Mouse (Mus musculus) CH12.LX (cell line): ENCODE measurements at regions not wholly inside any gene's neighbourhood (a gene's known extent, or its start where the extent isn't known, plus 50 kb on each side); places are given as distances from the start of the nearest gene placed in this dataset.

Experiments
- DNase-seq: peaks from one replicate; pipeline ENCODE4 v3.0.0-alpha.2; 2013; ENCODE audit errors: extremely low read depth
- H3K27ac ChIP-seq: 2 replicates; pipeline ENCODE4 v1.5.1; 2012; ENCODE audit warnings: low read depth, mild to moderate bottlenecking, control low read depth, moderate library complexity; ENCODE audit not compliant: insufficient read depth
- H3K27me3 ChIP-seq: replicated peaks from 2 replicates; pipeline ENCODE3; 2012; ENCODE audit warnings: inconsistent platforms
- H3K36me3 ChIP-seq, 2 experiments: replicated peaks in 1 of 2; 2 replicates each; pipeline versions ENCODE3 to v1.6.1; 2012; ENCODE audit warnings: inconsistent platforms in 1 of 2, low read length in 1 of 2, mild to moderate bottlenecking in 1 of 2, mixed read lengths in 1 of 2, moderate library complexity in 1 of 2; ENCODE audit not compliant: control insufficient read depth in 1 of 2, insufficient read depth in 1 of 2
- H3K4me1 ChIP-seq, 2 experiments: 2 replicates each; pipeline ENCODE4 v1.6.1; 2012; ENCODE audit warnings: inconsistent platforms in 1 of 2, moderate library complexity in 1 of 2; ENCODE audit not compliant: insufficient read depth in 2 of 2, control insufficient read depth in 1 of 2
- H3K4me2 ChIP-seq: 2 replicates; pipeline ENCODE4 v1.6.1; 2012; ENCODE audit warnings: low read depth, mild to moderate bottlenecking, control low read depth; ENCODE audit not compliant: poor library complexity, insufficient read depth, severe bottlenecking
- H3K4me3 ChIP-seq, 3 experiments: fragments of 150-350 bp in 1 of 3; sonication (generic) in 1 of 3; replicated peaks in 1 of 3; 2 replicates each; pipeline versions ENCODE3 to v1.5.1; 2011 to 2012; ENCODE audit warnings: low read depth in 2 of 3, low read length in 2 of 3, mild to moderate bottlenecking in 2 of 3, moderate library complexity in 2 of 3, control low read depth in 1 of 3, improper control_type of control experiment in 1 of 3, inconsistent platforms in 1 of 3, mixed read lengths in 1 of 3; ENCODE audit not compliant: poor library complexity in 1 of 3
- H3K79me2 ChIP-seq: replicated peaks from 2 replicates; pipeline ENCODE4 v1.6.1; 2012; ENCODE audit warnings: mild to moderate bottlenecking, moderate library complexity; ENCODE audit not compliant: control insufficient read depth, poor library complexity, insufficient read depth, severe bottlenecking; ENCODE audit errors: extremely low read depth
- H3K9ac ChIP-seq: 2 replicates; pipeline ENCODE4 v1.6.1; 2012; ENCODE audit warnings: low read depth, mild to moderate bottlenecking, control low read depth, moderate library complexity; ENCODE audit not compliant: insufficient read depth
- H3K9me3 ChIP-seq: replicated peaks from 2 replicates; pipeline ENCODE3; 2012; ENCODE audit warnings: low read length, inconsistent platforms, mixed read lengths
- CHD2 ChIP-seq: IDR thresholded peaks from 2 replicates; pipeline ENCODE4 v1.6.1; 2011; ENCODE audit warnings: low read length, improper control_type of control experiment
- CTCF ChIP-seq, 2 experiments: IDR thresholded peaks in 1 of 2; conservative IDR thresholded peaks in 1 of 2; 2 replicates each; pipeline ENCODE4 v1.5.1; 2011 to 2012; ENCODE audit warnings: low read depth in 2 of 2, low read length in 2 of 2, improper control_type of control experiment in 1 of 2, inconsistent platforms in 1 of 2, mild to moderate bottlenecking in 1 of 2, moderate library complexity in 1 of 2
- E2F4 ChIP-seq: IDR thresholded peaks from 2 replicates; pipeline ENCODE4 v1.6.1; 2011; ENCODE audit warnings: low read depth, low read length, improper control_type of control experiment; ENCODE audit not compliant: insufficient replicate concordance
- EP300 ChIP-seq: IDR thresholded peaks from 2 replicates; pipeline ENCODE4 v1.6.1; 2011; ENCODE audit warnings: low read length, improper control_type of control experiment
- GABPA ChIP-seq: IDR thresholded peaks from 2 replicates; pipeline ENCODE4 v1.6.1; 2012; ENCODE audit warnings: low read depth, low read length, improper control_type of control experiment, inconsistent platforms; ENCODE audit not compliant: insufficient replicate concordance
- IRF4 ChIP-seq: IDR thresholded peaks from 2 replicates; pipeline ENCODE4 v1.6.1; 2014; ENCODE audit warnings: low read depth, mild to moderate bottlenecking, inconsistent platforms, low read length, improper control_type of control experiment
- JUN ChIP-seq: IDR thresholded peaks from 2 replicates; pipeline ENCODE4 v1.6.1; 2011; ENCODE audit warnings: low read depth, mild to moderate bottlenecking, low read length, improper control_type of control experiment, moderate library complexity; ENCODE audit not compliant: insufficient read depth
- KAT2A ChIP-seq: IDR thresholded peaks from 2 replicates; pipeline ENCODE4 v1.6.1; 2012; ENCODE audit warnings: low read length, improper control_type of control experiment, inconsistent platforms; ENCODE audit not compliant: insufficient replicate concordance
- MAFK ChIP-seq: IDR thresholded peaks from 2 replicates; pipeline ENCODE4 v1.6.1; 2011; ENCODE audit warnings: low read length, improper control_type of control experiment; ENCODE audit not compliant: insufficient replicate concordance
- MAZ ChIP-seq: IDR thresholded peaks from 2 replicates; pipeline ENCODE4 v1.6.1; 2012; ENCODE audit warnings: low read depth, mild to moderate bottlenecking, inconsistent platforms, low read length, improper control_type of control experiment, moderate library complexity
- MEF2A ChIP-seq: IDR thresholded peaks from 2 replicates; pipeline ENCODE4 v1.6.1; 2014; ENCODE audit warnings: low read depth, mild to moderate bottlenecking, inconsistent platforms, low read length, improper control_type of control experiment, borderline replicate concordance
- MXI1 ChIP-seq: IDR thresholded peaks from 2 replicates; pipeline ENCODE4 v1.6.1; 2011; ENCODE audit warnings: mild to moderate bottlenecking, low read depth, low read length, improper control_type of control experiment
- MYC ChIP-seq: IDR thresholded peaks from 2 replicates; pipeline ENCODE4 v1.6.1; 2011; ENCODE audit warnings: low read depth, mild to moderate bottlenecking, improper control_type of control experiment, low read length
- NRF1 ChIP-seq: IDR thresholded peaks from 2 replicates; pipeline ENCODE4 v1.6.1; 2014; ENCODE audit warnings: low read depth, mild to moderate bottlenecking, inconsistent platforms, low read length, improper control_type of control experiment, moderate library complexity
- PAX5 ChIP-seq: IDR thresholded peaks from 2 replicates; pipeline ENCODE4 v1.6.1; 2012; ENCODE audit warnings: low read length, inconsistent platforms, mixed read lengths
- POLR2AphosphoS2 ChIP-seq: IDR thresholded peaks from 2 replicates; pipeline ENCODE4 v1.6.1; 2011; ENCODE audit warnings: low read depth, low read length, improper control_type of control experiment
- RAD21 ChIP-seq: IDR thresholded peaks from 2 replicates; pipeline ENCODE4 v1.6.1; 2011; ENCODE audit warnings: low read depth, mild to moderate bottlenecking, low read length, improper control_type of control experiment, moderate library complexity
- RCOR1 ChIP-seq: conservative IDR thresholded peaks from 2 replicates; pipeline ENCODE4 v1.6.1; 2012; ENCODE audit warnings: low read depth, mild to moderate bottlenecking, inconsistent platforms, low read length, improper control_type of control experiment
- SMC3 ChIP-seq: IDR thresholded peaks from 2 replicates; pipeline ENCODE4 v1.6.1; 2011; ENCODE audit warnings: low read depth, low read length, improper control_type of control experiment
- USF1 ChIP-seq: IDR thresholded peaks from 2 replicates; pipeline ENCODE4 v1.6.1; 2014; ENCODE audit warnings: low read depth, mild to moderate bottlenecking, inconsistent platforms, low read length, improper control_type of control experiment
- USF2 ChIP-seq: conservative IDR thresholded peaks from 2 replicates; pipeline ENCODE4 v1.6.1; 2011; ENCODE audit warnings: low read depth, low read length, improper control_type of control experiment
- ZKSCAN1 ChIP-seq: IDR thresholded peaks from 2 replicates; pipeline ENCODE4 v1.6.1; 2012; ENCODE audit warnings: low read depth, inconsistent platforms, low read length, improper control_type of control experiment, borderline replicate concordance
- ZMIZ1 ChIP-seq: IDR thresholded peaks from 2 replicates; pipeline ENCODE4 v1.6.1; 2012; ENCODE audit warnings: low read depth, mild to moderate bottlenecking, inconsistent platforms, low read length, improper control_type of control experiment
- dilution Hi-C: fragments of 300-500 bp; cut with MboI; formaldehyde crosslinking; loops from 2 replicates; pipeline ENCODE4 v1.14.3; 2020; ENCODE audit warnings: low sequenced_read_pairs; ENCODE audit not compliant: extremely low pct_unique_long_range_greater_than_20kb, extremely low pct_ligation_motif_present
- in situ Hi-C: fragments of 300-500 bp; cut with MboI; formaldehyde crosslinking; loops from 3 replicates; pipeline ENCODE4 v1.14.3; 2019; ENCODE audit warnings: low sequenced_read_pairs, low pct_ligation_motif_present, low pct_unique_long_range_greater_than_20kb, mixed read lengths

DNA sequence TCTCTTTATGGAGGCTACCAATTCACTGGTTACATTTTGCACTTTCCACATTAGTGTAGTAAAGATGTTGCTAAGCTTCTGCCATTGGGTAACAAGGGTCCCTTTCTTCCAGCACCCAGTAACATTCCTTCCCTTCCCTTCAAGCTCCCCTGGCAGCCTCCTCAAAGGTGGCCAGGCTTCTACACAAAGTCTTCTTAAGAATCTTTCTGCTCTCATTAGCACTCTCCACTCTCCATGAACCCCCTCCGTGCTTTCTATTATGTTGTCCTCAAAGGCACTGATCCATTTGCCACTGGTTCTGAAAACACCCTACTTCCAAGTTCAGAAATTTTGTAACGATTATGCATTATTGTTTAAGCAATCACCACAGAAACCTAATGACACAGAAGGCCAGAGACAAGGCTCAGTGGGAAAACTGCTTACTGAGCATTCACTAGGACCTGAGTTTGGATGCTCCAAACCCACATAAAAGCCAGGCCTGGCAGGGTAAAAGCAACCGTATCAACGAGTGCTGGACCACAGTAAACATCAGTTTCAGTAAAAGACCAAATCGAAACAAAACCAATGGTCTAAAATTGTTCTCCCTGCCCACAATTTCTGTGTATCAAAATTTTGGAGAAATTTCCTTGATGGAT is 522.6 kb downstream of the Gja1 start:
- H3K4me2 ChIP-seq: no peak overlapping the region
- no peaks in the 10 kb centered on the region for H3K27me3 ChIP-seq
- H3K4me3 ChIP-seq: no peak overlapping the region
- dilution Hi-C loops: no loop called here
- DNase-seq: no peak
- H3K9me3 ChIP-seq: no peaks in the 10 kb centered on the region
- H3K9ac ChIP-seq: no peak overlapping the region
- TF ChIP-seq KAT2A (no peak), USF1 (no peak), GABPA (no peak), NRF1 (no peak), SMC3 (no peak), JUN (no peak), MAZ (no peak), MXI1 (no peak), EP300 (no peak), PAX5 (no peak), ZMIZ1 (no peak), CTCF (conservative IDR thresholded peaks at IDR 0.05 in 1 of 2, IDR thresholded peaks at IDR 0.05 in 1 of 2; ENCODE audit: low read depth in 2 of 2, low read length in 2 of 2) (no peak), MEF2A (no peak), E2F4 (no peak), RCOR1 (no peak), IRF4 (no peak), MYC (no peak), CHD2 (no peak), USF2 (no peak)
- no peaks in the 10 kb centered on the region for H3K4me1 ChIP-seq
- no peaks in the 10 kb centered on the region for H3K79me2 ChIP-seq
- H3K27ac ChIP-seq: no peak overlapping the region
- in situ Hi-C loops: no loop called here
- H3K36me3 ChIP-seq: no peaks in the 10 kb centered on the region

DNA sequence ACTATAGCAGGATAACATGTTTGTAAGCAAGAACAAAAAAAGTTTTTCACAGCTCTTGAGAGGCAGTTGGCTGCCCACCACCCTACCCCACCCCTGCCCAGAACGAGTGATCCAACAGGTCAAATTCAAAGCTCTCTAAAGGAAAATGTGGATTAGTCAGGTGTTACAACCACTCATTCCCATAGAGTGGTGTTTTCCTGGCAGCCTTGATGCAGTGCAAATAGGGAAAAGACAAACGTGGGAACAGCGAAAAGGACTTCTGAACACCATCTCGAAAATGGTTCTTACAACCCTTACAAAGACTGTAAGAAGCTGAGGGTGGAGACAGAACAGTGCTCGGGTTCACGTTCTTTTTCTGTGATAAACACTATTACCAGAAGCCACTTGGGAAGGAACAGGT is 523.8 kb downstream of the Gja1 start:
- H3K27ac ChIP-seq: no peak overlapping the region
- DNase-seq: no peak
- H3K27me3 ChIP-seq: no peaks in the 10 kb centered on the region
- H3K4me2 ChIP-seq: no peak overlapping the region
- dilution Hi-C loops (no loop called here), in situ Hi-C loops (no loop called here)
- H3K79me2 ChIP-seq: no peaks in the 10 kb centered on the region
- H3K36me3 ChIP-seq: no peaks in the 10 kb centered on the region
- H3K4me1 ChIP-seq: no peaks in the 10 kb centered on the region
- no peak overlapping the region for H3K9ac ChIP-seq
- TF ChIP-seq PAX5 (no peak), USF2 (no peak), MAFK (no peak), MEF2A (no peak), CTCF (conservative IDR thresholded peaks at IDR 0.05 in 1 of 2, IDR thresholded peaks at IDR 0.05 in 1 of 2; ENCODE audit: low read depth in 2 of 2, low read length in 2 of 2) (no peak), USF1 (no peak), RCOR1 (no peak), POLR2AphosphoS2 (no peak), EP300 (no peak), ZKSCAN1 (no peak), RAD21 (no peak)
- H3K4me3 ChIP-seq: no peak overlapping the region
- no peaks in the 10 kb centered on the region for H3K9me3 ChIP-seq
